Mouse (Mus musculus): ENCODE measurements around the gene Cryga.
A peak's percentile ranks its signal among the peaks of the same experiment; 100 is the strongest.

The Cryga gene

DNA sequence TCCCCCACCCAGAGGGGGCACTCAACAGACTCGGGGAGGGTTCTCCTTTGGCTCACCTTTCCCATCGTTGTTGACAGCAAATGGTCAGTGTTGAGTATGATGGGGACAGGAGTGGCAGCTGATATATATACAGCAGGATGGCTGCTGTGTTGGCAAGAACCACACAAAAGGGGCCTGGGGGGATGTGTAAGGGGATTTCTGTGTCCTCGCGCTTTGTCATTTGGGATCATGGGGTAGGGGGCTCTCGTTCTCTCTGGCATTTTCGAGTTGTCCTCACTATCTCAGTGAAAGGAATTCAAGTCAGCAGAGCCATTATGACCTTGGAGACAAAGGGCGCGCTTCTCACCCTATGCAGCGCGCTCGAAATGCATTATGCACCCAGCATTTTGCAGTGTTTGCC is at the start of gene Cryga:
TSS of gene Cryga (minus strand) at position 101 of the 400 bp plus-strand sequence.
- ATAC-seq (ENCODE audit: low TSS enrichment) = no peak

GRCm38 (mm10) chr1:65147971-65148370 is 44.8 kb upstream of the Cryga start:
- ATAC-seq (ENCODE audit: low TSS enrichment) = no peak

DNA sequence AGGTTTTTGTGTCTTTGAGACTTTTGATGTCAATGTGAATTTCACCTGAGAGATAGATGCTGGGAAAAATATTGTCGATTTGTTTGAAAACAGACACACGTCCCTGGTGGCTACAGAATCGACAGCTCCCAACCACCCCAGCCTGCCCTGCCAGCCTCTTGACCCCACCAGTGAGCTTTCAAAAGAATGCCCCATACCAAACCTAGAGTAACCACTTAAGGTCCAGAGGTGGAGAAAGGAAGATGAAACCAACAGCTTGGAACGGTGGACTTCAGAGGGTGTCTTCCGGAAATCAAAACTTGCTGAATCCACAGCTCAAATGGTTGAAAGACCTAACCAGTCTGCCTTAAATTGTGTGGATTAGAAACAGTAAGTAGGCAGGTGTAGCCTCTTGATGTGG is 44.2 kb upstream of the Cryga start:
- ATAC-seq (ENCODE audit: low TSS enrichment) = no peak

DNA sequence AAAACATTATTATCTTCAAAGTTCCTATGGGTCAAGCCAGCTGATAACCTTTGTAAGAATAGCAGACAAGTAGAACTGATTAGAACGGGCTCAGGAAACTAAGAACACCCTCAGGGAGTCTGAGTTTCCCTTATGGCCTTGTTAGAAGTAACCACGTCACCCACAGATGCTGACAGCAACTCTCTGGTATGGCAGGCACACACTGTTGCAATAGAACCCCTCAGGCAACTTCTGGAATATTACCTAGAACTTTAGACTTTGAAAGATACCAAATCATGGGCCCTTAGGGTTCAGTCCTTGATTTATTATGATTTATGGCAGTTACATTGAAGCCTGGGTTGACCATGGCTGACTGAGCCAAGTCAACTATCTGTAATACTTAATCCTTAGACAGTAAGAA is 43.4 kb upstream of the Cryga start:
- no peak for ATAC-seq (ENCODE audit: low TSS enrichment)

GRCm38 (mm10) chr1:65144783-65145182 is 41.6 kb upstream of the Cryga start:
- ATAC-seq (ENCODE audit: low TSS enrichment) = no peak

DNA sequence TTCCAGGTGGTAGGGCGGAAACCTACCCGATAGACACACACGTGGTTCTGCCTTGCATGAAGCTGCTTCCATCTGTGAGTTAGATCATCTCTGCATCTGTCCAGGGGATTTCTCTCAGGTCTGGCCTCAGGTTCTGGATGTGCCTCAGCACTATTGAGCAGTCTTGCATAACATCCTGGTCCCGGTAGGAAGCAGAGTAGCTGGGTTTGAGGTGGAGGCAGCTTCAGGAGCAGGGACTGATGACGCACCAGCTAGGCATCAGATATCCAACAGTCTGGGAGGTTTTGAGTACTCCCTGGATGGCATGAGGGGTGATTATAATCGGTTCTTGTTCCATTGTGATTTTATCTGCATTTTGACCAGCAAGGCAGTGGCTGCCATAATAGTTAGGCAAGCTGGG is 34.4 kb upstream of the Cryga start:
- ATAC-seq (ENCODE audit: low TSS enrichment) = no peak

DNA sequence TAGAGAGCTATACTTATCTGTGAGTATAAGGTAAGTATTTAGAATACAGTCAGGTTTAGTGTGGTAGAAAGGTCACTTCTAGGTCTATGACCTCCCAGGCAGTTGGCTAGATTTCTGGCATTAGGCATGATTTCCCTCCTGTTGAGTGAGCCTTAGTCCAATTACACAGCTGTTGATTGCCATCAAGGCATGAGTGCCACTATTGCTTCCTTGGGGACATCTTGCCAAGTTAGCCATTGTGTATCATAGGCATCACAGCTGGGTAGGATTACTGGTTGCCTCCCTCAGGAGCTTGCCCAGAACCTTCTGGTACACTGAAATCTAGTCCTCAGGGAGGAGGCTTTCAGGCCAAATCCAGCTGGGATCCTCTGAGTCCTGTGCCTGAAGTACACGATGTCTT is 29.7 kb upstream of the Cryga start:
- no peak for ATAC-seq (ENCODE audit: low TSS enrichment)

- ATAC-seq (ENCODE audit: low TSS enrichment) = no peak
These were observed 28.5 kb upstream of the Cryga start for GRCm38 (mm10) chr1:65131671-65132070.

DNA sequence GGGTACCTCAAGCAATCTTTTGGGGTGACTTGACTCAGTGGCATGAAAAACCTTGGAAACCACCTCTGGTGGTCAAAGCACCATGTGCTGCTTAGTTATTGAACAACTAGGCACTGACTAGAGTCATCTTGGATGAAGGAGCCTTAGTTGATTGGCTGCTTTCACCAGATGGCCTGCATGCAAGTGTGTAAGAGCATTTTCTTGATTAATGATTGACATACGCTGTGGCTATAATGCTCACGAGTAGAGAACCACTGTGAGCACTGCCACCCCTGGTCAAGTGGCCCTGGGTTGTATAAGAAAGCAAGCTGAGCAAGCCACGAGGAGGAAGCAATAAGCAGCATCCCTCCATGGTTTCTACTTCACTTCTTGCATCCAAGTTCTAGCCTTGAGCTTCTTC is 27.1 kb upstream of the Cryga start:
- ATAC-seq (ENCODE audit: low TSS enrichment) = no peak

- ATAC-seq (ENCODE audit: low TSS enrichment) = no peak
These were observed 26.5 kb upstream of the Cryga start for GRCm38 (mm10) chr1:65129634-65130180.

DNA sequence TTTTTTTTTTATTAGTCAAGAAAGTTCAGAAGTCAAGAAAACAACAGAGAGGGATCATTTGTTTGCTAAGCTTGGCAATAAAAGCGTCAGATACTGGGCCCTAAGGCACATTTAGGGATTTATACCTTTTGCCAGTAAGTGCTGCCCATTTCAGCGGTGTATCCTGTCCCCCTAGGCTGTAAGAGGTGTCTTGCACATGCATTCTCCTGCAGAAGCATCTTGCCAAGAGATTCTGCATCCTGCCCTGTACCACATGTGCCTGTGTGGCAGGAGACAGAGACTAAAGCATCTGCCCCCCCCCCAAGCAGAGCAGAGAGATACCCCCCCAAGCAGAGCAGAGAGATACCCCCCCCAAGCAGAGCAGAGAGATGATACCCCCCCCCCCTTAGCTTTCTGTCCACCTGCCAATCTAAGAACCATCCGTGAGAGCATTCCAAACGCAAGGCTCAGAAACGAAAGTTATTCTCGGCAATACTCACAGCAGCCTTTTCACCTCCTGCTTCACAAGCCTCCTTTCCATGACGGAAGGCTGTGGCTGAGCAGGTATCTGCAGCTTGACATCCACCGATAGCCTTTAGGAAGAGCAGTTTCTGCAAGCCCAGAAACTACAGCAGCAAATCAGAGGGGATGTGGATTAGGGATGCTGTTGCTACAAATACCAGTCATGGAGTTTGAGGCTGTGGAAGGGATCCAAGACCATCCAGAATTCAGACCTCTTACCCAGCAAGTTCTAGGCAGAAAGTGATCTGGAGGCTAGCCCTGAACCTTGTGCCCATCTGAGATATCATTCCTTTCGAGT is 19.6 kb upstream of the Cryga start, which contains the start of gene D630023F18Rik:
TSS of gene D630023F18Rik (minus strand) at position 641 of the 799 bp plus-strand sequence.
- peak; percentile 99 for ATAC-seq (ENCODE audit: low TSS enrichment)

DNA sequence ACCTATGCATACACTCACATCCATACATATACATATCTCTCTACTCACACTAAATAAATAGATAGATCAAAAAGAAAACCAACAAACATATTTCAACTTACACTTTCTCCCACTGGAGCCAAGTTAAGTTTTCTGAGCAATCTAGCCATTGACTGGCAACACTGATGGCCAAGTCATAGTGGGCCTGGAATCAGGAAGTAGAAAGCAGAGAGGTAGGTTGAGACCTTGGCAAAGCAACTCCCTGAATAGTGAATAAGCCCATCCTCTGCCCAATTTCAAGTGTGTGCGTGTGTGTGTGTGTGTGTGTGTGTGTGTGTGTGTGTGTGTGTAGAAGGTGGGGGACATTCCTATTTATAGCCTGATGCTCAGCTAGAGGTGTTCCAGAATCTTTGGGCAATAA is 16.3 kb upstream of the Cryga start, which contains the start of gene Gm28845:
TSS of gene Gm28845 (minus strand) at position 121 of the 400 bp plus-strand sequence.
- no peak for ATAC-seq (ENCODE audit: low TSS enrichment)

DNA sequence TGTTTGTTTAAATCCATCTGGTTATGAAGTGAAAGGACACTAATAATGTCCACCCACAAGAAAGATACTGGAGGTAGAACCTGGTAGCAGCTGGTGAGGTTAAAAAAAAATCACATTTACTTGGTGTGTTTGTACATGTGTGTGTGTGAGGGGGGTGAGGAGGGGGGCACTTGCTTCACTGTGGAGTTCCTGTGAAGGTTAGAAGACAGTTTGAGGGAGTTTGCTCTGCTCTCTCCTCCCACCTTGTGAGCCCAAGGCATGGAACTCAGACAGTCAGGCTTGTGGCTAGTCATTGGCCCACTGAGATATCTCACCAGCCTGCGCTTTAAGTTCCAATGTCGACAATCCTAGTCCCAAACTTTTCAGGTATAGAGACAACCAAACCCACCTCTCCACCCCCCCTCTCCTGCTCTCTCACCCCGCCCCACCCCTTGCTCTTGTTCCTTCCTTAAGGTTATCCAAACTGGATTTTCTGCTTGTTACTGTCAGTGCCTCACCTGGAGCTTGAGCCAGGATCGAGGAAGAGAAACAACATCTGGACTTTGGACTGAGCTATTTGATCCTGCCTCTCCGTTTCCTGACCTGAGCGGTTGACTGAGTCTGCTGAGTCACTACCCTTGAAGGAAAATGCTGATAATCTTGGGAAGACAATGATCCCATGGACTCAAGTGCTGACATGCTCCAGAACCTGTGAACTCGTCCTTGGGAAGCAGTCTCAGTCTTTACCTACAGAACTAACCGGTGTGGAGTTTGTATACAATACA is 15.2 kb upstream of the Cryga start:
- no peak for ATAC-seq (ENCODE audit: low TSS enrichment)

DNA sequence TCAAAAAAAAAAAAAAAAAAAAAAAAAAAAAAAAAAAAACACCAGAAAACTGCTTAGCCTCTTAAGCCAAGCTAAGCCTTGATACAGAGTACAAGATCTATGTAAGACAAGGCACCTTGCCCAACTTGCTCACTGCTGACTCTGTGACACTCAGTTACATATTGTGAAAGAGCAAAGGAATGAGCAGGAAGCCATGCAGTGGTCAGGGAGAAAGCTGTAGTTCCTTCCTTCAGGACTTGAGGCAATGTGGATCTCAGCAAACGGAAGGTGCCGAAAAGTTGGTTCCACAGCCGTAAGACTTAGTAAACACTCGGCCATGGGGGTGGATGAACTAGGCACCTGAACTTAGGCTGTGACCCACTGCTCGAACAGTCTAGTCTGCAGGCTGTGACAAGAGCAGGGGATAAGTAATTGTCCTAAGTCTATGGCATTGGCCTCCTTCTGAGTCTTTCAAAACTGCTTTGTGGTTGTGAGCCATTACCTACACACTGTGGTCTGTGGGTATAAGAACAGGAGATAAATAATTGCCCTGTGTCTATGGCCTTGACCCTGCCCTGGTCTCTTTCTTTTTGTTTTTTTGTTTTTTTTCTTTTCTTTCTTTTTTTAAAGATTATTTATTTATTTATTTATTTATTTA is 10.5 kb upstream of the Cryga start:
- ATAC-seq (ENCODE audit: low TSS enrichment) = no peak

DNA sequence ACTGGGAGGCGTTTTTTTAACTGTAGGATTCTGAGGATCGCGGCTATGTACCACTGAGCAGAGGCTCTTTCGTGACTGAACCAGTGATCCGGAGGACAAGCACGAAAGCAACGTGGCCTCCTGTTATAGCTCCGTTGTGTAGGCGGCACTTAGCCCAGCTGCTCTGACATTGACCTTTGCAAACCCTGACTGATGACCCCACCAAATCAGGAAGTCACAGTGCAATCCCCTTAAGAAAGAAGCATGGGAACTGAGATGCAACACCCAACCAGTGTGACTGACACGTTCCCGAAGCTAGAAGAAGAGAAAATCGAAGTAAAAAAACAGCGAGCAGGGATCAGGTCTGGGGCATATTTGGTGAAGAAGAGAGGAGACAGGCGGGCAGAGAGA is 9.6 kb upstream of the Cryga start:
- no peak for ATAC-seq (ENCODE audit: low TSS enrichment)

GRCm38 (mm10) chr1:65112031-65112806 is 9.0 kb upstream of the Cryga start:
- ATAC-seq (ENCODE audit: low TSS enrichment) = peak; percentile 92

GRCm38 (mm10) chr1:65109756-65110435 is 6.7 kb upstream of the Cryga start:
- no peak for ATAC-seq (ENCODE audit: low TSS enrichment)

DNA sequence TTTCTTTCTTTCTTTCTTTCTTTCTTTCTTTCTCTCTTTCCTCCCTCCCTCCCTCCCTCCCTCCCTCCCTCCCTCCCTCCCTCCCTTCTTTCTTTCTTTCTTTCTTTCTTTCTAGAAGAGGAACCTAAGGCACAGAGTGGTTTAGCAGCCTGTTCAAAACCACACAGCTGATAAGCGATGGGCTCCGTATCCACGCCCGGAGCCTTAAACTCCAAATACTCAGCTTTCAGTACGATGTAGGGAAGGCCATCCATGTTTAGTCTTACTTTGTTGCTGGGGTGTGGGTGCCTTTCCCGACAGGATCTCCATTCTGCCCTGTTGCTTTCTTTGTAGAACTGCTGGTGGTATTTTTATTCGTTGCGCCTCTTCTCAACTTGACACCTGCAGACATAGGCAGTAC is 6.0 kb upstream of the Cryga start:
- ATAC-seq (ENCODE audit: low TSS enrichment) = no peak

DNA sequence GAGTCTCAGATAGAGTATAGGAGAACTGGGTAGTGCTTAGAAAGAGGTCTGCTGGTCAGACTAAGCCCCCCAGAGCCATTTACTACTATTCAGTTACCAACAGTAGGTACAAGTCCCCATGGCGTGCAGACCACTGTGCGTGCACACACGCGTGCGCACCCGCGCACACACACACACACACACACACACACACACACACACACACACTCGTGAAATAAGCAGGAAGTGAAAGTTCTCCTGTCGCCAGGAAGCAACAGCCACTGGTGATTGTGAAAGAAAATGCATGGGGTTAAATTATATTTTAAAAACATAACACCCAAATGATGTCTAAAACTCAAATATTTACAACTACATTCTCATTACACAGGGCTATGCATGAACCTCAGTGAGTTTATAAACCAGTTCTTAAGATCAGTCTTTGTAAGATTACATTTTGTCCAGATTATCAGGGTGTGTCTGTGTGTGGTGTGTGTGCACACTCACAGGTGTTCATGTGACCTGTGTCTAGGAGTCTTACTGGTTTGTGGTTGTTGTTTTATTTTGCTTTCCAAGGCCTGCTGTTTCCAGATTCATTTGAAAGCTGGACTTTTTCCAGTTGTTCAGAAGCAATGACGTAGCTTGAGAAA is 4.6 kb upstream of the Cryga start:
- no peak for ATAC-seq (ENCODE audit: low TSS enrichment)

- ATAC-seq (ENCODE audit: low TSS enrichment) = no peak
These were observed 6.2 kb downstream of the Cryga start for GRCm38 (mm10) chr1:65096953-65097352.

All from frontal cortex, adult (tissue).